8 mouse cellular contexts compared by ENCODE assay signal in genomic region chr11:88118817-88119642, GRCm38 (mm10). TPM values are rescaled to one million over a fixed set of nuclear protein-coding genes. Genes with fewer than 3 reads are reported as not detected.
A peak's percentile ranks its signal among the peaks of the same experiment; 100 is the strongest.
DNase-seq lines count a peak whose midpoint lies in the region; ATAC-seq and TF ChIP-seq lines count a peak whose summit lies in the region.

No protein-coding gene starts in this region.

- H3K27me3 ChIP-seq in G1E (ENCODE audit: insufficient read depth, low read length), result peaks cover 91% of the 10 kb centered on the region
- no peaks in the 10 kb centered on the region for H3K27me3 ChIP-seq in hindbrain, embryonic 10.5 days (ENCODE audit: insufficient read depth, poor library complexity, severe bottlenecking)

- peaks cover 36% of the 10 kb centered on the region for H3K4me1 ChIP-seq in G1E (ENCODE audit: insufficient read depth, low read depth, low read length)
- peaks cover 96% of the 10 kb centered on the region for H3K4me1 ChIP-seq in hindbrain, embryonic 10.5 days (replicated peaks)

- H3K4me3 ChIP-seq in G1E (ENCODE audit: low read depth, low read length), result no peak overlapping the region
- peak overlapping the region; percentile 30 for H3K4me3 ChIP-seq in hindbrain, embryonic 10.5 days

- peak overlapping the region; percentile 96 for H3K27ac ChIP-seq in hindbrain, embryonic 10.5 days

- 3% methylated on average over 8 of the region's 8 CpGs for WGBS in hindbrain, embryonic 10.5 days

- TF ChIP-seq CTCF in G1E (IDR thresholded peaks at IDR 0.05; ENCODE audit: low read depth, low read length), result no peak

- peaks cover 5% of the 10 kb centered on the region for H3K36me3 ChIP-seq in G1E (replicated peaks)
- peaks cover 7% of the 10 kb centered on the region for H3K36me3 ChIP-seq in hindbrain, embryonic 10.5 days

- ATAC-seq in G1E (ENCODE audit: extremely low read depth, insufficient number of reproducible peaks, low FRiP score, poor library complexity, severe bottlenecking), result 0 out of 2 replicates have a peak, but pooled peaks have one; percentile 28
- ATAC-seq in granulocyte monocyte progenitor cell, adult 5-6 weeks (replicated peaks; ENCODE audit: poor library complexity, severe bottlenecking), result no peak

- no peaks in the 10 kb centered on the region for H3K9me3 ChIP-seq in G1E (replicated peaks)
- H3K9me3 ChIP-seq in hindbrain, embryonic 10.5 days, result no peaks in the 10 kb centered on the region

- no peak for DNase-seq in G1E (ENCODE audit: low spot score)
- DNase-seq in cerebellum, adult 9-10 months, result peak; percentile 89
- peak; percentile 41 to 58 for DNase-seq in frontal cortex, adult 2 months (ENCODE audit: extremely low spot score in 1 of 2, low spot score in 1 of 2)
- DNase-seq in hindbrain, embryonic 10.5 days (ENCODE audit: low spot score), result peak; percentile 85
- DNase-seq in layer of hippocampus, postnatal 14 days (ENCODE audit: low spot score in 2 of 2), result peak; percentile 67 to 83
- peak; percentile 79 for DNase-seq in lung, postnatal 14 days
- peak; percentile 80 to 88 for DNase-seq in right cerebral cortex, postnatal 10 days (ENCODE audit: low spot score in 2 of 2)

RNA-seq across cellular contexts. Expression of gene Cuedc1, which starts 21.2 kb away (rescaled TPM):
- total RNA-seq in G1E (2014; fragmentation: Nextera tagmentation), result 29.2 and 36.4 TPM in 2 replicates
- total RNA-seq in G1E (2017), result 16.7 and 18.9 TPM in 2 replicates
- 29.6 and 31.7 TPM in 2 replicates for polyA plus RNA-seq in G1E (2012)
- polyA plus RNA-seq in frontal cortex, adult 2 months (2012; rRNA removed), result 28.0 and 32.7 TPM in 2 replicates
- polyA plus RNA-seq in hindbrain, embryonic 10.5 days (2016; fragmentation: Nextera tagmentation; extraction: Ambion mirVana), result 20.5 and 27.1 TPM in 2 replicates
- 10 to 100 TPM; 32.0 to 32.1 TPM for total RNA-seq in layer of hippocampus, postnatal 14 days (2021)
- total RNA-seq in granulocyte monocyte progenitor cell, adult 5-6 weeks (2014; fragmentation: Nextera tagmentation), result 0.92 and 1.1 TPM in 2 replicates
- 1.5 and 1.6 TPM in 2 replicates for total RNA-seq in granulocyte monocyte progenitor cell, adult 5-6 weeks (2017)

RNA-seq across cellular contexts. Expression of gene Vezf1, which starts 51.0 kb away (rescaled TPM):
- total RNA-seq in G1E (2014; fragmentation: Nextera tagmentation), result 78.3 and 90.9 TPM in 2 replicates
- total RNA-seq in G1E (2017), result 48.2 and 60.2 TPM in 2 replicates
- polyA plus RNA-seq in G1E (2012), result 15.8 and 16.8 TPM in 2 replicates
- polyA plus RNA-seq in frontal cortex, adult 2 months (2012; rRNA removed), result 23.2 and 24.3 TPM in 2 replicates
- 64.7 and 64.8 TPM in 2 replicates for polyA plus RNA-seq in hindbrain, embryonic 10.5 days (2016; fragmentation: Nextera tagmentation; extraction: Ambion mirVana)
- 10 to 100 TPM; 24.8 to 27.7 TPM for total RNA-seq in layer of hippocampus, postnatal 14 days (2021)
- total RNA-seq in granulocyte monocyte progenitor cell, adult 5-6 weeks (2014; fragmentation: Nextera tagmentation), result 28.2 and 32.0 TPM in 2 replicates
- total RNA-seq in granulocyte monocyte progenitor cell, adult 5-6 weeks (2017), result 14.3 and 15.8 TPM in 2 replicates

Comparison
In these comparisons a context has a peak if more than half of its experiments do, and no peak if none do; other contexts are left out.
1. RNA of gene Cuedc1, which starts 21.2 kb away (total RNA-seq): 16.7 to 36.4 TPM in G1E and 32.0 to 32.1 TPM in layer of hippocampus, postnatal 14 days; 0.92 to 1.6 TPM in granulocyte monocyte progenitor cell, adult 5-6 weeks; every median in the first group is over 4 times any median in the second.